Mouse (Mus musculus) embryonic facial prominence, embryonic 14.5 days (tissue): ENCODE data around the gene Srsf12. TPM values are rescaled to one million over a fixed set of nuclear protein-coding genes. Genes with fewer than 3 reads are reported as not detected.

Source experiments
- polyA plus RNA-seq: library from polyadenylated mRNA; unstranded; fragments of >200 nt; fragmentation: Nextera tagmentation; extraction: Ambion mirVana; gene quantifications from 2 replicates; pipeline ENCODE4 v1.2.1, GENCODE M21; 2014

Srsf12 gene
- polyA plus RNA-seq, 1 experiment from 2014 or later = 14.4 TPM

Other genes starting within 250 kb of the Srsf12 start
- gene Rragd, start 226.0 kb upstream of the Srsf12 start, polyA plus RNA-seq = 18.3 and 21.8 TPM in 2 replicates
- 45.1 and 54.7 TPM in 2 replicates for gene Ube2j1, start 177.6 kb upstream of the Srsf12 start, polyA plus RNA-seq
- gene Gabrr2, start 146.0 kb upstream of the Srsf12 start, polyA plus RNA-seq = 0.18 and 0.67 TPM in 2 replicates
- 0.12 TPM in 1 of 2 replicates, not detected in the other for gene Gabrr1, start 76.5 kb upstream of the Srsf12 start, polyA plus RNA-seq
- 1.2 and 1.6 TPM in 2 replicates for gene Pm20d2, start 19.3 kb upstream of the Srsf12 start, polyA plus RNA-seq
- gene Pnrc1, start 81.2 kb downstream of the Srsf12 start, polyA plus RNA-seq = 105 and 115 TPM in 2 replicates
- 18.9 and 20.8 TPM in 2 replicates for gene Rngtt, start 101.3 kb downstream of the Srsf12 start, polyA plus RNA-seq